Mouse (Mus musculus) activated CD4-positive, CD25-positive, alpha-beta regulatory T cell, adult 4 months (primary cell): ENCODE results near the gene Pla2g4e. TPM values are rescaled to one million over a fixed set of nuclear protein-coding genes. Genes with fewer than 3 reads are reported as not detected.

ENCODE experiments used
- ATAC-seq: one replicate; pipeline ENCODE4 v1.8.0; 2017
- polyA plus RNA-seq, 2 experiments: library from polyadenylated mRNA; unstranded; fragments of 100-300 nt; shearing (Covaris generic); gene quantifications; one replicate each; pipeline ENCODE4 v1.2.1; 2017

Pla2g4e gene
- polyA plus RNA-seq, 2 experiments from 2014 or later = 0.07 TPM; not detected in 1

DNA sequence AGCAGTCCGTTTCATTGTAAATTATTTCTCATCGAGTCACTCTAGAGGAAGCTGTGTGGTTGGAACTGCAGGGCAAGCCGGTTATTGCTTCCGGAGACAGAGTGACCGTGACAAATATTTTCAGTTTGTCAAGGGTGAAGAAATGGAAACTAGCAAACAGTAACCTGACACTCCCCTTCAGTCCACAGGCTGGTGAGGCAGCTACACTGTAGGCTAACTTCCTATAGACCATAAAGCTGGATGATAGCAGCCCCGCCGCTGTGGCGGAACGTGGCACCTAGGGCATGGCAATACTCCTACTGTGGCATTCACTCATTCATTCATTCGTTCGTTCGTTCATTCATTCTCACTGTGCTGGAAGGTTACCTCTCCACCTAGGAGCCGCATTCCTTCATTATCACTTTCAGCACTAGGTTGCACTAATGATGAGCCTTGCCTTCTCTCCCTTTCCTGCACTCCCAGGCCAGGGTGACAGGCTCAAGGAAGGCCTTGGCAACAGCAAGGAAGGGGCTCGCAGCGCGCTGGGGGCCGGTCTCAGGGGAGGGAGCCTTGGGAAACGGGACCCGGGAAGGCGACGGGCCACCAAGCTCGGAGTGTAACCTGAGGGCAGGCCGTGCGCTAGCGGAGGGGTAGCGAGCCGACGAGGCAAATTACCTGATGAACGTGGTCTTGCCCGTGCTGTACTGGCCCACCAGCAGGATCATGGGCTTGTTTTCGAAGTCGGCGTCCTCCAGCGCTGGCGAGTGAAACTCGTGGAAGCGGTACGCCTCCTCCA, 91.4 kb downstream of the Pla2g4e start:
- ATAC-seq = peak; percentile 5

DNA sequence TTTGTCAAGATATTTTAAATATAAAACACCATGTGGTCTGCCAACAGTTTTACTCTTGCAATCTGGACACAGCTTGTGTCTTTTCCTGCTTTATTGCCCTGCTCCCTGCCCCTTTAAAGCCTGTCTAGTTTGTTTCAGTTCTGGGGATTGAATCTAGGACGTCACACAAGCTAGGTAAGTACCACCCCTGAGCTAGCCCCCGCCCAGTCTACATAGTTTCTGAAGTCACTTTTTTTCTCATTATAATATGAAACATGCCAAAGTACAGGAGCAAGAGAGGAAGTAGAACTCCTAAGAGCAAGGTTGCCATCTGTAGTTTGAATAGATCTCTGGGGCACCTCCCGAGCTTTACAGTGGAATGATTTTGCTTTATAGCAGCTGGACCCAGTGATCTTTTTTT, 94.6 kb downstream of the Pla2g4e start:
- ATAC-seq = no peak

DNA sequence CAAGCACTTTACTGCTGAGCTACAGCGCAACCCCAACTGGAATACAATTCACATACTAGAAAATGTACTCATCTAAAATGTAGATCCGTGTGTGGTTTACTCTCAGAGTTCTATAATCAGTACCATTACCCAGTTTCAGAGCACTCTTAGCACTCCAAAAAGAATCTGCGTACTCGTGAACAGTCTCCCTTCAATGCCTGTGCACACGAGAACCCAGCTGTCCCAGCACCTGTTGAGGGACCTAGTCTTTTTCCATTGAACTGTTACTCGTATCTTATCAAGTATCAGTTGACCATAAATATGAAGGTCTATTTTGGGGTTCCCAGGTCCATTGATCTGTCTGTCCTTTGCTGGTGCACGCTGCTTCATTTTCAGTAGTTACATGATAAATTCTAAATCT, 95.5 kb downstream of the Pla2g4e start:
- ATAC-seq = no peak

DNA sequence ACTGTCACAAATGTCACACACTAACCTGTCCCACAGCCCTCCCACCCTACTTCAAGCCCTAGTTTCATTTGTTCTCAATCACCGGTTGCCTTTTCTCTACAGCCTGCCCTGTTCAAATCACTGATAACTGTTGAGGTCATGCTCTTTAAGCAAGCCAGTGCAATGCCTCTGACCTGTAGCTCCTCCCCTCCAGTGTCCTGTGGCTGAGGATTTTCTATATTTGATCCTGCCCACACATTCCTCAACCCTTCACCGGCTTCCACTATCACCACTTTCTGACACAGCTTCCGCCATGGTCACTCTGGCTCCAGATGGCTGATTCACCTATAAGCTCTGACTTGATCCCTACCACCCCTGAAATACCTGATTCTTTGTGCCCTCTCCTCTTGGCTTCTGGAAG, 97.1 kb downstream of the Pla2g4e start:
- ATAC-seq = no peak

DNA sequence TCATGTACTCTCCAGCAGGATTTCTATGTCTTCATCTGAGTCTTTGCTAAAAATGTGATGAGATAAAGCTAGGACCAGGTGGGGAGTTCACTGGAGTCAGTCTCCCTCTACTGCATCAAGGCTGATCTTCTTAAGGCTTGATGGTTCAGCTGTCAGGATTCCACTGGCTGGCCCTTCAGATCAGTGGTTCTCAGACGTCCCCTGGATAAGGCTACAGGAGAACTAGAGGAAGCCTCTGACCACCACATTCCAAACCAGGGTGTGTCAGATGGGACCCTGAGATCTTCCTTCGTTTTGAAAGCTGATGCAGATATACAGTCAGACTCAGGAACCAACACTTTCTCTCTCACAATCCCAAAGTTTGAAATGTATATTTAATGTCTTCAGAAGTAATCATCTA, 97.8 kb downstream of the Pla2g4e start:
- ATAC-seq = no peak

DNA sequence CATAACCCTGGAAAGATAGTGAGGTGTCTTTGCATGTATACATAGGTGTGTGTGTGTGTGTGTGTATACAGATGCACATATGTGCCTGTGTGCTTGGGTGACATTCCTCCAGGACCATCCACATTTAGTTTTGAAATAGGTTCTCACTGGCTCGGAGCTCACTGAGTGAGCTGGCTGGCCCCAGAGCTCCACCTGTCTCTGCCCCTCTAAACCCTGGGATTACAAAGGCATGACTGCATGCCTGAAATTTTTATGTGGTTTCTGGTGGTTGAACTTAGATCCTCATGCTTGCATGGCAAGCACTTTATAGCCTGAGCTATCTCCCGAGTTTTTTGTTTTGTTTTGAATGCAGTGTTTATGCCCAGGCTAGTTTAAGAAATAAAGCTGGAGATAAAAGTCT, 98.6 kb downstream of the Pla2g4e start:
- no peak for ATAC-seq

DNA sequence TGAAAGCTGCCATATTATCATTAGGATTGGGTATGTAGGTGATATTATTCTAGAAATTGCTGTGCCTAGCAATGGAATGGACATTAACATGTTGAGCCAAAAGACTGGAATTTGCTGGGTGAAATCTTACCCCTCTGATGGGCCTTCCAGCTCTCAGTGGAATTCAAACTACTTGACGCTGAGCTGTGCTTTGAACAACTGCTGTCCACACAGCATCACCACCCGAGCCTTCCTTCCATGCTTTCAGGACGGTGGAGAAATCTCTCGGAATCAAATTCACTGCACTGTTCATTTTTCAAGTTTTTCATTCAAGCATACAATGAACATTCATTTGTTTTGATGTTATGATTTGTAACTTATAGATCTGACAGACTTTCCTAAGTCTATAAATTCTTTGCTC, 100.7 kb downstream of the Pla2g4e start:
- no peak for ATAC-seq

DNA sequence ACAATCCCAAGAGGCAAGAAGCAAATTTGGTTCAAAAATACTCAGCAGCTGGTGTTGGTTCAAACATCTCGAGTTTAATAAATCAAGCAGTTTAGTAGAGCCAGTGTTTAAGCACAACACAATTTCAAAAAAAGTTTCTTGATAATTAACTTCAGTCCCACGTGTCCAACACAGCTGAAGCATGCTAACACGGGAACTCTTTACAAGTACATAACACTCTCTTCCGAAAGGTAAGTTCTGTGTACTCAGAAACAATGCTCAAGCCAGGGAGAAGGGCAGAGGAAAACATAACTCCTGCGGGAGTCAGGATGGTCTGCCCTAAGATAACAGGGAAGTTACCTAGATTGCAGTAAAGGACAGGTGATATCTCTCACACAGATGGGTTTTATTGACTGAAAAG, 102.8 kb downstream of the Pla2g4e start:
- ATAC-seq = no peak

DNA sequence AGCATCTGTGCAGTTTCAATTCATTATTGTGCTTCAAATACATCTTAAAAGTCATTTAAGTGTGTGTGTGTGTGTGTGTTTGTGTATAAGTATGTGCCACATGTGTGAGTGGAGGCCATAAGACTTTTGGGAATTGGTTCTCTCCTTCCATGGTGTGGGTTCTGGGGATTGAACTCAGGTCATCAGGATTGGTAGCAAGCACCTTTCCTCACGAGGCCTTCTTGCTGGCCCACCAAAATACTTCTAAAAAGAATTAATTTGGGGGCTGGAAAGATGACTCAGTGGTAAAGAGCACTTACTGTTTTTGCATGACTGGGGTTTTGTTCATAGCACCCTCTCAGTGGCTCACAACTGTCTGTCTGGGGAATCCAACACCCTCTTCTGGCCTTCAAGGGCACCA, 103.5 kb downstream of the Pla2g4e start:
- no peak for ATAC-seq

DNA sequence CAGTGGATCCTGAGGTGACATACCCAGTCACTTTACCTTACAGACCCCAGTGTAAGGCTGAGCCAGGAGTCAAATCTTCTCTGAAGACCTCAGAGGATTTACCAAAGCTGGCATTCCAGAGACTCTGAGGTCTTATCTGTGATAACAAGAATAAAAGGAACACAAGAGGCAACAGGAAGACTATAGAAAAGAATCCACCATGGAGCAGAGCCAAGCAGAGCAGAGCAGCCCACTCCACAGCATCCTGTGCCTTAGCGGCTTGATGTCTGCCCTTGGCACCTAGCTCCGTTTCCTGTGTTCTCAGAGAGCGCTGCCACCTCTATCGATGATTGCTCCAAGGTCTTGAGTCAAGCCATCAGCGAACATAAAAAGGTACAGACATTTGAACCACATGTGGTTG, 104.8 kb downstream of the Pla2g4e start:
- ATAC-seq = no peak

DNA sequence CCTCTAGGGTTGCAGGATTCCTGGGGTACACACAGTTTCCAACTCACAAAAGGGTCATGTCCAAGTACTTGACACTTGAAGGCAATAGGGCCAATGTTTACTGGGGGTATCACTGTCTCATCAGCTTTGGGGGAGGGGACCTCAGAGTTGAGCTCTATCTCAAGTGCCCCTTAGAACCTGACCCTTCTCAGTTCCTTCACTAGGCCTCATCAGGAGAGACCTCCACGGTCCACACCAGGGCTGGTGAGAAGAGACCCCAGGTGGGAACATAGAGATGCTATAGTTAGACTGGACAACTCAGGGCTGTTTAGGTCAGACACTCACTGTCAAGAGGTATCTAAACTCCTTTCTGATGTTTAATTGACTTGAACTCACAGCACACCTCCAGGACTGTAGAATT, 106.0 kb downstream of the Pla2g4e start:
- ATAC-seq = no peak

DNA sequence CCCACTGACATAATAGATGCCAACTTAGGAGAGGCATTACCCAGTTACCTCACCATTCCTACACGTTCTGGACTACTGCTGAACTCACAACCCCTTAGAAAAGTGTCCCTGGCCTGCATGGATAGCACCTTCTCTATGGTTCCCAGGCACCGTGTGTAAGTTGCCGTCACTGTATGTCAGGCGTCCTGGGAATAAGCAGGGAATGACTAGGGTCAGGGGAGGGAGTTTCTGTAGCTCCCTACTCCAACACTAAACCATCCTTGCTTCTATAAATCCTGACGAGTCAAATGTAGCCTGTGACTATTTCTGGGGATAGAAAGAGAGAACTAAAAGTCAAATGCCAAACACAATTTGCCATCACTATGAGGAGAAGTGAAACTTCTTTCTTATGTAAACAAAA, 107.9 kb downstream of the Pla2g4e start:
- no peak for ATAC-seq

DNA sequence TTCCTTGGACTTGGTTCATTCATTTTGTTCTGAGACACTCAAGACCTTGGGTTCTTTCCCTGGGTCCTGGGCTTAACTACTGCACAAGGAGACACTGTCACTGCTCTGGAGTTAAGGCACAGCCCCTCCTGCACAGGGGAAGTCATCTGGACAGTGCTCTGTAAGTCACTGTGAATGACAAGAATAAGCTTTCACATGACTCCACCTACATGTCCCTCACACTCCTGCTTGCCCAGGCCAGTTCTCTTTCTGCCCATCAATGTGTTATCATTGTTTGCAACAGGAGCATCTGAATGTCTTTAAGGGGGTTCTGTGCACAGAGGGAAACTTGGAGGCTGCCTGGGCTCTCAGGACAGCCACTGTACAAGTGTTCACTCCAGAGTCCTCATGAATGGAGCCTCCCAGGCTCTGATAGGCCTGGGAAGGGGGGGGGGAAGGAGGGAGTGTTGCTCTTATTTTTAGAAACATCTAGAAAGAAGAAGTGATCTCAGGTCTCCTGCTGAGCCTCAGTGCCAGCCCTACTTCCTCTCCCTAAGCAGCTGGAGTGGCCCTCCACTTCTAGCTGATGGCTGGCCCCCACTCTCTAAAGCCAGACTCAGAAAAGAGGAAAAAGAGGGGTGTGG, 110.6 kb downstream of the Pla2g4e start:
- ATAC-seq = no peak

DNA sequence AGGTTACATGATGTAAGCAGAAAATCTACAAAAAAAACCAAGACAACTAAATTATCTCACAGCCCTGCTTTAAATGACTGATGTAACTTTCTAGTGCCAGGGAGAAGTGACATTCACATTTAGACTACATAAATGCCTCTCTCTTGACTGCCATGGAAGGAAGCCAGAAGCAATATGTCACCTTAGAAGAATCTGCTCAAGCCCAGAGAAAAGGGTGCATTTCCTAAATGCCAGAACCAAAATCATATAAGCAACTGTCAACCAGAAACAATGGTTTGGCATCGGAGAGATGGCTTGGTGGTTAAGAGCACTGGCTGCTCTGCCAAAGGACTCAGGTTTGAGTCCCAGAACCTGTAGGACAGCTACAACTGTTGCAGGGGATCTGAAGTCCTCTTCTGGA, 113.3 kb downstream of the Pla2g4e start:
- no peak for ATAC-seq

DNA sequence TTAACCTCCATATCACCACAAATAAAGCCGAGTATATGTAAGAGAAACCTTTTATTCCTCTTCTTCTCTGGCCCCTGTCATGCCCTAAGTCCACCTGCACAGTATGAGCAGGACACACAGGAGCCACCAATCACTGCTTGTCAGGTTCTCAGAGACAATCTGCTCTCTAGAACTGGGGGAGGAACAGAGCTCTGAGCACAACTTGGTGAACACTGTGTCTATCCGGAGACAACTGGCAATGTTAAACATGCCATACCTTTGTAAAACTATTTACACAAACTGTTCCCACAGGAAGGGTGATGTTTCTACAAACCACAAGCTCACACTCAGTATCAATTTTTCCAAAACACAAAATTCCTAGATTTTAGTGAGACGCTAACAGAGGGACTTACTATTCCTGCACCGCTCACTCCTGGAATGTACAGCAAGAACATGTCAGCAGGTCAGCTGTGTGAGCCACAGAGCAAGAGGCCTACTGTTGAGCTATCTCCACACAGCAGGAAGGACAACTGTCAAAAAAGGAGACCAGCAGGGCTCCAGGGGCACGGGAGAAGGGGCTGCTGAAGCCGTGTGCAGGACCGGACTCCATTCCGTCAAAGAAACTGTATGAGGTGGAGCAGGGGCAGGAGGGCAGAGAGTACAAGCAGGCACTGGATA, 115.8 kb downstream of the Pla2g4e start:
- no peak for ATAC-seq

DNA sequence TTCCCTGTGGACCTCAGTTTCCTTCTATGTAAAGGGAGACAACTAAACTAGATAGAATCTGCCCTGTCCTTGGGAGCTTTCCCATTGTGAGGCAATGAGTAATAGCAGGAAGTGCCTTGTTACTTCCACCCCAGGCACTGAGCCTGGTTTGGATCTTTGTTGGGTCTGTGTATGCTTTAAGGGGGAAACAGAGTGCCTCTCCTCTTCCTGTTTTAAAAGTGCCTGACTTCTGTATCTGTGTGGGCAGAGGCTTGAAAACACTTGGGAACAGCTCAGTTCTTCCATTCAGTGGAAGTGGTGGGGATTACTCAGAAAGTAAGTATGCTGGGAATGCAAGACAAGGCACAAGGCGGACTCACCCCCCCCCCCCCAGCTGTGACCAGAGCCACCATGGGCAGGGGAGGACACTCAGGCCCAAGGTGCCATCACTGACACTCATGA, 116.5 kb downstream of the Pla2g4e start:
- no peak for ATAC-seq

DNA sequence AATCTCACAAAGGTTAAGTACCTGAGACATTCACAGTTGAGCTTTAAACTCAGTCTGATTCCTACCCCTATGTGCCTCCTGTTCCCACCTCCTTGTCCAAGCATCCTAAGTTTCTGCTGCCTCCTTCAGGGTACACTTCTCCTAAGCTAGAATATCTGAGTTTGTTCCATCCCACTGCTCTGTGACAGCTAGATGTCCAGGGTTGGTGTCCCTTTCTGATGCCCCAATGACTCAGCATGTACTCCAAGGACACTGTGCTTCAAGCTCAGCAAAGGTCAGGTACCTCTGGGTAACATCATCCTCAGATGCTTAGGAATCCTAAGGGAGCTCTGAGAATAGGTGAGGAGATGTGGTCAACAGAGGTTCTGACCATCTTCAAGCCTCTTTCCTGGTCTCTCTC, 117.1 kb downstream of the Pla2g4e start:
- ATAC-seq = no peak

DNA sequence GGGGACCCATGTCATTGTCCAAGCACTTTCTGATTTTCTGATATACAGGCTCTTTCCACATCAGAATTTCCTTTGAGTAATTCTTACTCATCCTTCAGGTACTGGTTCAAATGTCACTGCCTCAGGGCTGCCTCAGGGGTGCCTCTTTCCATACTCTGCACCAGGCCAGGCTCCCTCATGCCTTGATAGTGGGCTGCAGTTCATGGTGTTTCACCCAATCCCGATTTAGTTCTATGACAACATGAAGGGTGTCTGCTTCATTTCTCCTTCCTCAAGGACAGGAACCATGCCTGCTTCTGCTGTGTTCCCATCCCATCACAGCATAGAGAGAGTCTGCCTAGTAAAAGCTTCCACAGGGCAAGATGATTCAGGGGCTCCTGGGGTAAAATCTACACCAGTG, 118.2 kb downstream of the Pla2g4e start:
- no peak for ATAC-seq

DNA sequence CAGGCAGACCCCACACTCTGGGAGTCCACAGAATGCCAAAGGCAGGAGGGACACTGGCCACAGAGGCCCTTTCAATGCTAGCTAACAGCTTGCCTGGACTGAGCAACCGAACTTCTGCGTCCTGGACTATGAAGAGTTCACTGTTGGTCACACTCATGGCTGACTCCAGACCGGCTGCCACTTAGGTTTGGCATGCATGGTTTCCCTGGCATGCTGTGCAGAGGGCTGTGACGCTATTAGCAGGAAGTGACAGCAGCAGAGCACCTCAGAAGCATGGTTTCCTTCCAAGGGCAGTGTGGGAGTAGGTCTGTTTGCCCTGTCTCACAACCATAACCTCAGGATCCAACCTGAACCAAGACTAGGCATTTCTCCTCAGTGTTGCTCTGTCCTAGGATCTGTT, 118.7 kb downstream of the Pla2g4e start:
- ATAC-seq = no peak

DNA sequence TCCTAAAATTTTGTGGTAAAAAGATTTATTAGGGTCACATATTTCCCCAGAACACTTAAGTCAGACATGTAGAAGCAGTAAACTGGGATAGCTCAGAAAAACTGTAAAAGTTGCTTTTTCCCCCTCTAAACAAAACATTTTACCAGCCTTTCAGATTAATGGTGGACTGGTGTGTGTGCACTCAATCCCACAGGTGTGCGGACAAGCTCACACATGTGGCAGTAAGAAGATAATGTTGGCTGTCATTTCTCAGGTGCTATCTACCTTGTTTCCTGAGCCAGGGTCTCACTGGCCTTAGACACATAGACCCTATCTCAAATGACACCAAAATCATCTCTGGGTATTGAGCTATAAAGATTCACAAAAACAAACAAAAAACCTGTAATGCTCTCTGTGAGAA, 119.7 kb downstream of the Pla2g4e start:
- no peak for ATAC-seq

DNA sequence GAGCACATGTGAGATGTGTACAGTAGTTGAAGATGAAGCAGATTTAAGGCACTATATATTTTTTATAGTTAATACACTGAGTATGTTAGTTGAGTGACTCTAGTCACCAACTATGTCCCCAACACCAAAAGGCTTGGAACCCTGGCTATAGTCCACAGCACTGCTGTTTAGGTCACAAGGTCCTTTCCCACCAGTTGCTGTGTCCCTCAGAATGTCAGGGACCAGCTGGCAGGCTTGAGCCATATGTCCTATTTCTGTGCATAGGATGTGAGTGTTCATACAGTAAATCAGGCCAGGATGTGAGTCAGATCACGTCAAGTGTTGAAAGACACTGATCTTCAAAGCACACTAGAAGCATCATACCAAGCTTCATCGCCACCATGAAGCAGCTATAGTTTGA, 120.2 kb downstream of the Pla2g4e start:
- ATAC-seq = no peak

DNA sequence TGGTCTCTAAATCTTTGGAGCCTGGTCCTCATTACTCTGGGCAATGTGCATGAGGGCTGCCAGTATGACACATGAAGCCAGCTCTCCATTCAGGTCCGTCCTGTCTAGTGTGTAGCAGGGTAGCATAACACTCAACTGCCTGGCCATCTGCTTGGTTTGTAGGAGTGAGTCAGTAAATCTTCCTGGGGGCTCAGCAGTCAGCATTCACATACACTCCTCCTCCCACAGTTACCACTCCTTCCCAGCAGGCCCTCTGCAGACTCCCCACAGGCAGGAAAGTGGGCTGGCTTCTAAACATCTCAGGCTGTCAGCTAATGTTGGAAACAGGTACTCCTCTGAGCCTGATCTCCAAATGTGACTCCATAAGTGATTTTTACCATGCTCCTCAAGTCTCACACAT, 121.0 kb downstream of the Pla2g4e start:
- ATAC-seq = no peak

DNA sequence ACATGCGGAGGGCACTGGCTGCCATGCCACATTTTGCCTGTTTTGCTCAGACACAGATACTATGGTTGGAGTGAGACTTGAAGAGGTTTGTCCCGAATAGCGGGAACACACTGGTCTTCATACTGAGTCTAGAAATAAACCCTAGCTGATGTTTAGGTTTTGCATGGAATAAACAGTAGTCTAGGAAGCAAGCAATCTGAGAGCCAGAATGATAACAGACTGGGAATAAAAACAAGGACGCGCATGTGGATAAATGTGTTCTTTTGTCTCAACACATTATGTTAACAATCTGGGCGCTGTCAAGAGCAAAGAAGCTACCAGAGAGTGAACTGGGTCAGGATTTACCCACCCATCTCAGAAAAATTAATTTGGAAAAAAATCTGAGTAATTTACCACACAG, 122.2 kb downstream of the Pla2g4e start:
- ATAC-seq = no peak

DNA sequence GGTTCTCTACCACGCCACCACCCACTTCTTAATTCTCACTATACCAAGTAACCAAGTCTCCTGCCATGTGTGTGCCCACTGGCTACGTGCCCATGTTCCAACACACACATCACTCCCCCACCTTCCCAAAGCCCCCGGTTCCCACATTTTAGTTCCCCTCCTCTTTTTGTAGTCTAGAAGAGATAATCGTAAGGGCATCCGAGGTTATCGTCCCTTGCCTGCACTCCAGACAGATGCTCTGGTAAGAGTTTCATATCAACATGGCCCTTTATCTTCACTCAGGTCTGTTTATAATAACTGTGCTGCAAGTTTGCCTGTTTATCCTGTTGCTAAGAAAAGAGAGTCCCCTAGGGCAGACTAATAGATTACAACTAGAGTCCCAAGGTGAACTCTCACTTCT, 127.8 kb downstream of the Pla2g4e start:
- ATAC-seq = no peak
